Mouse (Mus musculus): ENCODE measurements around the gene Cdh15.

GRCm38 (mm10) chr8:122806956-122807538, 40.7 kb upstream of the Cdh15 start:
- TF ChIP-seq ZNF384 (IDR thresholded peaks at IDR 0.05; ENCODE audit: low read depth, low read length) (no peak), HCFC1 (IDR thresholded peaks at IDR 0.05; ENCODE audit: borderline replicate concordance, insufficient read depth, low read length) (no peak), ZC3H11A (IDR thresholded peaks at IDR 0.05; ENCODE audit: borderline replicate concordance, low read depth, low read length) (no peak), CHD2 (IDR thresholded peaks at IDR 0.05; ENCODE audit: low read depth, low read length) (no peak), MAFK (IDR thresholded peaks at IDR 0.05; ENCODE audit: insufficient read depth, low read depth, low read length) (no peak)
